ENCODE assay signal across 10 mouse cellular contexts in genomic region chr11:44924896-44925295, GRCm38 (mm10).
DNase-seq lines count a peak whose midpoint lies in the region; ATAC-seq and TF ChIP-seq lines count a peak whose summit lies in the region.
"Had no signal": no experiment of that assay in that cellular context is flagged by ENCODE, and none has a peak within 500 bp of the region (broad histone marks: within the 10 kb centered on the region; RNA-seq: fewer than 3 reads in every experiment).

No protein-coding gene starts in this region.

- intact Hi-C loops in heart, adult 2 months (cut with DNase I): loop anchor here (5.0 kb wide), 2 partner anchors 77 to 313 kb away; no protein-coding TSS in a partner anchor

- ATAC-seq in heart, embryonic 12.5 days (ENCODE audit: insufficient number of reproducible peaks, low FRiP score): no peak
- peak; percentile 26; the same call in 1 of the 2 replicates for ATAC-seq in megakaryocyte progenitor cell, adult 5-6 weeks (replicated peaks; ENCODE audit: poor library complexity)
- no peak for ATAC-seq in granulocyte monocyte progenitor cell, adult 5-6 weeks (replicated peaks; ENCODE audit: poor library complexity, severe bottlenecking)
- ATAC-seq in stomach, postnatal 0 days (ENCODE audit: low FRiP score, low TSS enrichment): no peak

- H3K4me3 ChIP-seq in heart, adult 2 months: no peak overlapping the region
- no peak overlapping the region for H3K4me3 ChIP-seq in heart, embryonic 12.5 days
- H3K4me3 ChIP-seq in stomach, postnatal 0 days (ENCODE audit: low read depth, low read length): no peak overlapping the region
- H3K4me3 ChIP-seq: layer of hippocampus, adult 2 months had no signal

- TF ChIP-seq CTCF in heart, adult 2 months (IDR thresholded peaks at IDR 0.05): no peak
- no peak for TF ChIP-seq CTCF in stomach, postnatal 0 days (IDR thresholded peaks at IDR 0.05; ENCODE audit: low read depth)

- H3K79me2 ChIP-seq in heart, adult 2 months (replicated peaks; ENCODE audit: control insufficient read depth, insufficient read depth, low read length): no peaks in the 10 kb centered on the region

- H3K9ac ChIP-seq in heart, adult 2 months (ENCODE audit: low read depth, low read length): no peak overlapping the region
- H3K9ac ChIP-seq in heart, embryonic 12.5 days: no peak overlapping the region
- no peak overlapping the region for H3K9ac ChIP-seq in stomach, postnatal 0 days (ENCODE audit: low read length)

- H3K4me2 ChIP-seq in heart, embryonic 12.5 days: no peak overlapping the region
- no peak overlapping the region for H3K4me2 ChIP-seq in stomach, postnatal 0 days (replicated peaks; ENCODE audit: low read depth)

- DNase-seq in heart, adult 2 months: peak in 1 of 2 experiments; percentile 18
- DNase-seq in B cell, adult 2 months: peak; percentile 58 to 60
- DNase-seq in embryo, embryonic 11 days: peak; percentile 47
- no peak for DNase-seq in frontal cortex, adult 2 months (ENCODE audit: extremely low spot score in 1 of 2, low spot score in 1 of 2)
- no peak for DNase-seq in stomach, postnatal 0 days (ENCODE audit: low spot score)

- TF ChIP-seq POLR2A in heart, adult 2 months (IDR thresholded peaks at IDR 0.05; ENCODE audit: insufficient read depth, low read depth, low read length): no peak

- H3K9me3 ChIP-seq in heart, embryonic 12.5 days (replicated peaks): no peaks in the 10 kb centered on the region
- H3K9me3 ChIP-seq in stomach, postnatal 0 days (ENCODE audit: control insufficient read depth, low read length): no peaks in the 10 kb centered on the region

- H3K27me3 ChIP-seq in heart, adult 2 months (ENCODE audit: control insufficient read depth, insufficient read depth, low read length): no peaks in the 10 kb centered on the region
- no peaks in the 10 kb centered on the region for H3K27me3 ChIP-seq in heart, embryonic 12.5 days (replicated peaks)
- no peaks in the 10 kb centered on the region for H3K27me3 ChIP-seq in stomach, postnatal 0 days (ENCODE audit: control insufficient read depth, insufficient read depth, low read length)

- WGBS in heart, adult 2 months: 58% methylated on average over 8 of the region's 8 CpGs
- 42% methylated on average over 8 of the region's 8 CpGs for WGBS in heart, embryonic 12.5 days
- 38% methylated on average over 8 of the region's 8 CpGs for WGBS in stomach, postnatal 0 days

- 0 out of 2 replicates have a peak overlapping the region, but pooled peaks have one; percentile 1 for H3K27ac ChIP-seq in heart, adult 2 months
- H3K27ac ChIP-seq in heart, embryonic 12.5 days (ENCODE audit: poor library complexity, severe bottlenecking): no peak overlapping the region
- H3K27ac ChIP-seq in stomach, postnatal 0 days (replicated peaks): no peak overlapping the region
- H3K27ac ChIP-seq: layer of hippocampus, adult 2 months; macrophage had no signal

- peaks cover 3% of the 10 kb centered on the region; the same call in 1 of the 2 replicates for H3K4me1 ChIP-seq in heart, adult 2 months (ENCODE audit: control insufficient read depth, insufficient read depth, low read length)
- peaks cover 11% of the 10 kb centered on the region for H3K4me1 ChIP-seq in heart, embryonic 12.5 days (replicated peaks)
- H3K4me1 ChIP-seq in stomach, postnatal 0 days (replicated peaks; ENCODE audit: control insufficient read depth, insufficient read depth): no peaks in the 10 kb centered on the region

- no peak for TF ChIP-seq EP300 in heart, adult 2 months (IDR thresholded peaks at IDR 0.05; ENCODE audit: insufficient read depth, low read depth, low read length)
- TF ChIP-seq EP300 in stomach, postnatal 0 days (optimal IDR thresholded peaks at IDR 0.05): no peak

- peaks cover 2% of the 10 kb centered on the region for H3K36me3 ChIP-seq in heart, adult 2 months (ENCODE audit: control insufficient read depth, insufficient read depth, low read length)
- no peaks in the 10 kb centered on the region; the same call in 1 of the 2 replicates for H3K36me3 ChIP-seq in heart, embryonic 12.5 days
- H3K36me3 ChIP-seq in stomach, postnatal 0 days (ENCODE audit: control insufficient read depth, insufficient read depth, low read length): no peaks in the 10 kb centered on the region

Comparison
In these comparisons a context has a peak if more than half of its experiments do, and no peak if none do; other contexts are left out.
1. DNase-seq: peak in B cell, adult 2 months (2 of 2) and embryo, embryonic 11 days (single experiment); none in frontal cortex, adult 2 months (0 of 2) and stomach, postnatal 0 days (single experiment).